Mouse (Mus musculus) myocyte (in vitro differentiated cells): ENCODE results near the gene Il20rb. TPM values are rescaled to one million over a fixed set of nuclear protein-coding genes. Genes with fewer than 3 reads are reported as not detected.

ENCODE experiments used
- H3K27me3 ChIP-seq: one replicate; pipeline ENCODE4 v1.6.1; 2011; ENCODE audit not compliant: control insufficient read depth, insufficient read depth, insufficient read length
- H3K36me3 ChIP-seq: one replicate; pipeline ENCODE4 v1.6.1; 2011; ENCODE audit not compliant: control insufficient read depth, insufficient read depth
- H3K4me2 ChIP-seq: one replicate; pipeline ENCODE4 v1.6.1; 2011; ENCODE audit warnings: low read depth, control low read depth
- H3K4me3 ChIP-seq: one replicate; pipeline ENCODE4 v1.5.1; 2011; ENCODE audit warnings: mild to moderate bottlenecking, control low read depth, moderate library complexity
- H3K79me2 ChIP-seq: one replicate; pipeline ENCODE4 v1.6.1; 2011; ENCODE audit not compliant: control insufficient read depth, insufficient read depth
- H3ac ChIP-seq: one replicate; pipeline ENCODE4 v1.6.1; 2011; ENCODE audit not compliant: control insufficient read depth, insufficient read length
- CEBPB ChIP-seq: IDR thresholded peaks from 2 replicates; pipeline ENCODE4 v1.6.1; 2011; ENCODE audit warnings: mild to moderate bottlenecking, moderate library complexity; ENCODE audit not compliant: poor library complexity, insufficient read depth, severe bottlenecking
- E2F4 ChIP-seq: IDR thresholded peaks from one replicate; pipeline ENCODE4 v1.6.1; 2011; ENCODE audit warnings: mild to moderate bottlenecking, control low read depth, moderate library complexity; ENCODE audit not compliant: insufficient read depth
- MAX ChIP-seq: IDR thresholded peaks from one replicate; pipeline ENCODE4 v1.6.1; 2011; ENCODE audit warnings: low read depth, mild to moderate bottlenecking, control low read depth
- MYOD1 ChIP-seq, 3 experiments: IDR thresholded peaks; one replicate each; pipeline ENCODE4 v1.6.1; 2011; ENCODE audit warnings: control low read depth in 2 of 3, low read depth in 2 of 3, mild to moderate bottlenecking in 2 of 3, moderate library complexity in 1 of 3; ENCODE audit not compliant: insufficient read length in 2 of 3, control insufficient read depth in 1 of 3
- MYOG ChIP-seq, 3 experiments: IDR thresholded peaks; one replicate each; pipeline ENCODE4 v1.6.1; 2011; ENCODE audit warnings: control low read depth in 2 of 3, low read depth in 2 of 3, mild to moderate bottlenecking in 2 of 3; ENCODE audit not compliant: insufficient read length in 2 of 3, control insufficient read depth in 1 of 3, insufficient read depth in 1 of 3
- POLR2A ChIP-seq: IDR thresholded peaks from one replicate; pipeline ENCODE4 v1.6.1; 2011; ENCODE audit warnings: low read depth, mild to moderate bottlenecking, control low read depth, moderate library complexity; ENCODE audit not compliant: insufficient read length
- POLR2AphosphoS2 ChIP-seq: IDR thresholded peaks from one replicate; pipeline ENCODE4 v1.6.1; 2011; ENCODE audit warnings: low read depth, control low read depth; ENCODE audit not compliant: insufficient read length
- REST ChIP-seq: IDR thresholded peaks from one replicate; pipeline ENCODE4 v1.6.1; 2011; ENCODE audit warnings: mild to moderate bottlenecking, control low read depth, moderate library complexity; ENCODE audit not compliant: insufficient read depth, insufficient read length
- SRF ChIP-seq: IDR thresholded peaks from one replicate; pipeline ENCODE4 v1.6.1; 2011; ENCODE audit warnings: low read depth; ENCODE audit not compliant: control insufficient read depth, insufficient read length
- TCF12 ChIP-seq: IDR thresholded peaks from one replicate; pipeline ENCODE4 v1.6.1; 2011; ENCODE audit warnings: mild to moderate bottlenecking, control low read depth; ENCODE audit not compliant: poor library complexity, insufficient read depth, severe bottlenecking
- TCF3 ChIP-seq: IDR thresholded peaks from one replicate; pipeline ENCODE4 v1.6.1; 2011; ENCODE audit warnings: low read depth, control low read depth; ENCODE audit not compliant: insufficient read length
- USF1 ChIP-seq: IDR thresholded peaks from one replicate; pipeline ENCODE4 v1.6.1; 2011; ENCODE audit warnings: low read depth, mild to moderate bottlenecking, control low read depth, moderate library complexity
- polyA plus RNA-seq: library from polyadenylated mRNA; unstranded; fragments of >200 nt; fragmentation: generic; extraction: Trizol; gene quantifications from one replicate; pipeline ENCODE4 v1.2.1, GENCODE M21; 2012; ENCODE audit warnings: missing spikeins

Il20rb gene
- polyA plus RNA-seq, 1 experiment: 0.40 TPM

DNA sequence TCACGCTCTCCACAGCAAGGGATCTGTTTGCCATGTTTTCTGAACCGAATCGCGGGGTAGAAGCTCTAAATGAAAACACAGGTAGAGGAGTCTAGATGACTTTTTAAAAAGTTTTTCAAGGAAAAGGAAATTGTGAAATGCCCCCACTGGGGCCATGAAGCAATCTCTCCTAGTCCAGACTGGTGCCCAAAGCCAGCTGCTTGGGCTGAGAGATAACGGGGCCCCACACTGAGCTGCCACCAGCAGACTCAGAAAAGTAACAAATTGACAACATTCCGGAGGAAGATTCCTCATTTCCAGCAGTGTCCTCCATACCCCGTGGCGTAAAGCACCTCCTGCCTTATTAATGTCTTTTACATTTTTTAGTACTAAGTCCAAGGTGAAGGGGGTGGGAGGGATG lies 66.9 kb downstream of the Il20rb start:
- no peaks in the 10 kb centered on the region for H3K79me2 ChIP-seq
- H3K36me3 ChIP-seq: no peaks in the 10 kb centered on the region
- no peak overlapping the region for H3K4me2 ChIP-seq
- H3K27me3 ChIP-seq: peaks cover 4% of the 10 kb centered on the region
- H3ac ChIP-seq: no peak overlapping the region
- no peak overlapping the region for H3K4me3 ChIP-seq
- TF ChIP-seq TCF3 (no peak), TCF12 (no peak), CEBPB (no peak), POLR2AphosphoS2 (no peak), REST (no peak), MYOD1 (IDR thresholded peaks at IDR 0.05; ENCODE audit: control insufficient read depth in 1 of 3, insufficient read length in 2 of 3, low read depth in 2 of 3) (no peak), SRF (no peak), E2F4 (no peak), POLR2A (no peak), MYOG (IDR thresholded peaks at IDR 0.05; ENCODE audit: control insufficient read depth in 1 of 3, insufficient read depth in 1 of 3, insufficient read length in 2 of 3, low read depth in 2 of 3) (no peak), USF1 (no peak), MAX (no peak)

DNA sequence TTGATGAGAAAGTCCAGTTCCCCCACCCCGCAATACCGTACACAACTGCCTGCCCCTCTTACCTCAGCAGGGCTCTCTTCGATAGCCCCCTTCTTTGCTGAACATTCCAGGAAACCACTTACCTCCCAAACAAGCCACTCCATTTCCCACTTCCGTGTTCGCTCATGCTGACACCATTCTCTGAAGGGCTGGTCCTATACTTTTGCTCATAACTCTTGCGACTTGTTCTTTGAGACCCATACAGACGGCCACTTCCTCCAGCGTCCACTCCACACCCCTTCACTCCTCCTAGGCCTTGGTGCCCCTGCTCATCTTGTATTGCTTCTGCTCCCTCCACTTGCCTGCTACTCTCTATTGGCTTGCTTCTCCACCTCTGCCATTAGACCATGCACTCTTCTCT lies 67.5 kb downstream of the Il20rb start:
- H3K4me3 ChIP-seq: no peak overlapping the region
- H3K36me3 ChIP-seq: no peaks in the 10 kb centered on the region
- no peaks in the 10 kb centered on the region for H3K79me2 ChIP-seq
- TF ChIP-seq MAX (no peak), TCF12 (no peak), POLR2A (no peak), SRF (no peak), MYOD1 (IDR thresholded peaks at IDR 0.05; ENCODE audit: control insufficient read depth in 1 of 3, insufficient read length in 2 of 3, low read depth in 2 of 3) (no peak), POLR2AphosphoS2 (no peak), REST (no peak), MYOG (IDR thresholded peaks at IDR 0.05; ENCODE audit: control insufficient read depth in 1 of 3, insufficient read depth in 1 of 3, insufficient read length in 2 of 3, low read depth in 2 of 3) (no peak), TCF3 (no peak), E2F4 (no peak), USF1 (no peak), CEBPB (no peak)
- H3K27me3 ChIP-seq: peaks cover 4% of the 10 kb centered on the region
- no peak overlapping the region for H3ac ChIP-seq
- no peak overlapping the region for H3K4me2 ChIP-seq

DNA sequence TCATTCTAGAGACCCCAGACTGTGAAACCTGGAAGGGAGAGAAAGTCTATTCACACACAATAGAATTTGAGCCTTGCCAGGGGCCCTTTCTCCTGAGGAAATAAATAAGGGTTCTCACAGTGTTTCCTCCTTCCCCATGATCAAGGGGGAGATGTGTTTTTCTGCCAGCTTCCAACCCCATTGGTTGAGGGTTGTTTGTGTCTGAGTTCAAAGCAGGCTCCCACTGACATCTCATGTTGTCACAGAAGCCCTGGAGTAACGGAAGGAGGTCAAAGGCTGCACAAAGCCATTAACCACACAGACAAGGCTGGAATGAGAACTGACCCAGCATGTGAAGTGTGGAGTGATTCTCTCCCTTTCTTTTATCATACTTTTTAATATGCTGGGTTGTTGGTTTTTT lies 69.8 kb downstream of the Il20rb start:
- Histone ChIP-seq H3K27me3 (peaks cover 4% of the 10 kb centered on the region), H3K79me2 (no peaks in the 10 kb centered on the region), H3K4me2 (no peak overlapping the region), H3K4me3 (no peak overlapping the region), H3K36me3 (no peaks in the 10 kb centered on the region), H3ac (no peak overlapping the region)
- no peak for TF ChIP-seq POLR2A
- no peak for TF ChIP-seq MYOG (IDR thresholded peaks at IDR 0.05; ENCODE audit: control insufficient read depth in 1 of 3, insufficient read depth in 1 of 3, insufficient read length in 2 of 3, low read depth in 2 of 3)
- no peak for TF ChIP-seq TCF3
- TF ChIP-seq E2F4: no peak
- TF ChIP-seq MYOD1 (IDR thresholded peaks at IDR 0.05; ENCODE audit: control insufficient read depth in 1 of 3, insufficient read length in 2 of 3, low read depth in 2 of 3): no peak
- no peak for TF ChIP-seq SRF
- TF ChIP-seq TCF12: no peak
- no peak for TF ChIP-seq REST

DNA sequence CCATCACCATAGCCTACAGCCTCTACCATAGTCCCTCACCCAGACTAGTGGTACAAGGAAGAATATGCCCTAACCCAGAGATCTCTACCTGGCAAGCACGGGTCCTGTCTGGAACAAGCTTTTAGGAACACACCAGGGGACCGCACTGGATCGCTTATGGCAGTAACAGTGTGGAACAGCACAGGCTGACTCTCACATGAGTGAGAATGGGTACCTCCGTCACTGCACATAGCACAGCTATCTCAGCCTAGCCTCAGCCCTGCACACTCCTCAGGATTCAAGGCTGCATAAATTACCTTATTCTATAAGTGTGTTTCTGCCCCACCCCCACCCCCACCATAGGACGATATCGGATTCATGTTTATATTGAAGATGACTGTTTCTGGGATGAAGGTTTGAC lies 70.3 kb downstream of the Il20rb start:
- H3ac ChIP-seq: no peak overlapping the region
- H3K36me3 ChIP-seq: no peaks in the 10 kb centered on the region
- no peak overlapping the region for H3K4me3 ChIP-seq
- peaks cover 4% of the 10 kb centered on the region for H3K27me3 ChIP-seq
- H3K79me2 ChIP-seq: no peaks in the 10 kb centered on the region
- H3K4me2 ChIP-seq: no peak overlapping the region
- TF ChIP-seq TCF12: no peak
- TF ChIP-seq USF1: no peak
- no peak for TF ChIP-seq POLR2A
- no peak for TF ChIP-seq REST
- TF ChIP-seq TCF3: no peak
- TF ChIP-seq POLR2AphosphoS2: no peak
- TF ChIP-seq MAX: no peak

DNA sequence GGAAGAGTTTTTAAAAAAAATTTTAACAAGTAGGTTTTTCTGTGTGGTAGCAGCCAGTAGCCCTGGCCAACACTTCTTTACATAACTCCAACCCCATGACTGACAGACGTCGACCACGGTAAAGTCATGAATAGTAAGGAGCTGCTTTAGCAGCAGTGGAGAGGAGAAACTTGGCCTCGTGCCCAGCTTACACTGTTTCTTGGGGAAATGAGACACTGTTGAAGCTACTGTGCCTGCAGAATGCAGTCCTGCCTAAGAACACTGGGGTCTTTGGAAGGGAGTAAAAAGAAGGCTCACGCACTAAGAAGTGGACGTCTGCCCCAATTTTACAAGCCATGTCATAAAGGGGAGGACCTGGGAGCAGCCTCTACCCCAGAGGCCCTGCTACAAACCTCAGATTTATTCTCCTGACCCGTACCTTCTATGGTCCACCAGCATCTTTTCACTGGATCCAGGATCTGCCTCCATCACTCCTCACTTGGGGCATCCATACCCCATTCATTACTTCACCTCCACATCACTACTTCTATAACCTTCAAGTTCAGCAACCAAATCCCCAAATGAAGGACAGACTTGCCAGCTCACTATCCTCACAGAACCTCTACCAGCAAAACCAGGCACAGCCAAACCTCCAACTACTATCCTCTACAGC lies 71.1 kb downstream of the Il20rb start:
- Histone ChIP-seq H3K79me2 (no peaks in the 10 kb centered on the region), H3ac (no peak overlapping the region), H3K4me2 (no peak overlapping the region), H3K27me3 (peaks cover 1% of the 10 kb centered on the region), H3K36me3 (no peaks in the 10 kb centered on the region), H3K4me3 (no peak overlapping the region)
- TF ChIP-seq TCF12: no peak
- no peak for TF ChIP-seq POLR2A
- no peak for TF ChIP-seq CEBPB
- TF ChIP-seq E2F4: no peak
- no peak for TF ChIP-seq USF1
- TF ChIP-seq MAX: no peak
- TF ChIP-seq POLR2AphosphoS2: no peak
- TF ChIP-seq REST: no peak
- no peak for TF ChIP-seq MYOG (IDR thresholded peaks at IDR 0.05; ENCODE audit: control insufficient read depth in 1 of 3, insufficient read depth in 1 of 3, insufficient read length in 2 of 3, low read depth in 2 of 3)
- no peak for TF ChIP-seq MYOD1 (IDR thresholded peaks at IDR 0.05; ENCODE audit: control insufficient read depth in 1 of 3, insufficient read length in 2 of 3, low read depth in 2 of 3)
- no peak for TF ChIP-seq TCF3
- no peak for TF ChIP-seq SRF

Other genes starting within 250 kb of the Il20rb start
- gene Nck1, start 59.3 kb upstream of the Il20rb start, polyA plus RNA-seq: 17.1 TPM
- gene Slc35g2, start 84.3 kb upstream of the Il20rb start, polyA plus RNA-seq: 0.10 TPM
- gene Stag1, start 111.0 kb upstream of the Il20rb start, polyA plus RNA-seq: 5.9 TPM